Mouse (Mus musculus) myocyte (in vitro differentiated cells): ENCODE results near the gene Slmap. TPM values are rescaled to one million over a fixed set of nuclear protein-coding genes. Genes with fewer than 3 reads are reported as not detected.

Experiments used
- H3K27me3 ChIP-seq: one replicate; pipeline ENCODE4 v1.6.1; 2011; ENCODE audit not compliant: control insufficient read depth, insufficient read depth, insufficient read length
- H3K36me3 ChIP-seq: one replicate; pipeline ENCODE4 v1.6.1; 2011; ENCODE audit not compliant: control insufficient read depth, insufficient read depth
- H3K4me2 ChIP-seq: one replicate; pipeline ENCODE4 v1.6.1; 2011; ENCODE audit warnings: low read depth, control low read depth
- H3K4me3 ChIP-seq: one replicate; pipeline ENCODE4 v1.5.1; 2011; ENCODE audit warnings: mild to moderate bottlenecking, control low read depth, moderate library complexity
- H3K79me2 ChIP-seq: one replicate; pipeline ENCODE4 v1.6.1; 2011; ENCODE audit not compliant: control insufficient read depth, insufficient read depth
- H3ac ChIP-seq: one replicate; pipeline ENCODE4 v1.6.1; 2011; ENCODE audit not compliant: control insufficient read depth, insufficient read length
- CEBPB ChIP-seq: IDR thresholded peaks from 2 replicates; pipeline ENCODE4 v1.6.1; 2011; ENCODE audit warnings: mild to moderate bottlenecking, moderate library complexity; ENCODE audit not compliant: poor library complexity, insufficient read depth, severe bottlenecking
- E2F4 ChIP-seq: IDR thresholded peaks from one replicate; pipeline ENCODE4 v1.6.1; 2011; ENCODE audit warnings: mild to moderate bottlenecking, control low read depth, moderate library complexity; ENCODE audit not compliant: insufficient read depth
- MAX ChIP-seq: IDR thresholded peaks from one replicate; pipeline ENCODE4 v1.6.1; 2011; ENCODE audit warnings: low read depth, mild to moderate bottlenecking, control low read depth
- MYOD1 ChIP-seq, 3 experiments: IDR thresholded peaks; one replicate each; pipeline ENCODE4 v1.6.1; 2011; ENCODE audit warnings: control low read depth in 2 of 3, low read depth in 2 of 3, mild to moderate bottlenecking in 2 of 3, moderate library complexity in 1 of 3; ENCODE audit not compliant: insufficient read length in 2 of 3, control insufficient read depth in 1 of 3
- MYOG ChIP-seq, 3 experiments: IDR thresholded peaks; one replicate each; pipeline ENCODE4 v1.6.1; 2011; ENCODE audit warnings: control low read depth in 2 of 3, low read depth in 2 of 3, mild to moderate bottlenecking in 2 of 3; ENCODE audit not compliant: insufficient read length in 2 of 3, control insufficient read depth in 1 of 3, insufficient read depth in 1 of 3
- POLR2A ChIP-seq: IDR thresholded peaks from one replicate; pipeline ENCODE4 v1.6.1; 2011; ENCODE audit warnings: low read depth, mild to moderate bottlenecking, control low read depth, moderate library complexity; ENCODE audit not compliant: insufficient read length
- POLR2AphosphoS2 ChIP-seq: IDR thresholded peaks from one replicate; pipeline ENCODE4 v1.6.1; 2011; ENCODE audit warnings: low read depth, control low read depth; ENCODE audit not compliant: insufficient read length
- REST ChIP-seq: IDR thresholded peaks from one replicate; pipeline ENCODE4 v1.6.1; 2011; ENCODE audit warnings: mild to moderate bottlenecking, control low read depth, moderate library complexity; ENCODE audit not compliant: insufficient read depth, insufficient read length
- SRF ChIP-seq: IDR thresholded peaks from one replicate; pipeline ENCODE4 v1.6.1; 2011; ENCODE audit warnings: low read depth; ENCODE audit not compliant: control insufficient read depth, insufficient read length
- TCF12 ChIP-seq: IDR thresholded peaks from one replicate; pipeline ENCODE4 v1.6.1; 2011; ENCODE audit warnings: mild to moderate bottlenecking, control low read depth; ENCODE audit not compliant: poor library complexity, insufficient read depth, severe bottlenecking
- TCF3 ChIP-seq: IDR thresholded peaks from one replicate; pipeline ENCODE4 v1.6.1; 2011; ENCODE audit warnings: low read depth, control low read depth; ENCODE audit not compliant: insufficient read length
- USF1 ChIP-seq: IDR thresholded peaks from one replicate; pipeline ENCODE4 v1.6.1; 2011; ENCODE audit warnings: low read depth, mild to moderate bottlenecking, control low read depth, moderate library complexity
- polyA plus RNA-seq: library from polyadenylated mRNA; unstranded; fragments of >200 nt; fragmentation: generic; extraction: Trizol; gene quantifications from one replicate; pipeline ENCODE4 v1.2.1, GENCODE M21; 2012; ENCODE audit warnings: missing spikeins

Slmap gene
- polyA plus RNA-seq, 1 experiment: 15.5 TPM

DNA sequence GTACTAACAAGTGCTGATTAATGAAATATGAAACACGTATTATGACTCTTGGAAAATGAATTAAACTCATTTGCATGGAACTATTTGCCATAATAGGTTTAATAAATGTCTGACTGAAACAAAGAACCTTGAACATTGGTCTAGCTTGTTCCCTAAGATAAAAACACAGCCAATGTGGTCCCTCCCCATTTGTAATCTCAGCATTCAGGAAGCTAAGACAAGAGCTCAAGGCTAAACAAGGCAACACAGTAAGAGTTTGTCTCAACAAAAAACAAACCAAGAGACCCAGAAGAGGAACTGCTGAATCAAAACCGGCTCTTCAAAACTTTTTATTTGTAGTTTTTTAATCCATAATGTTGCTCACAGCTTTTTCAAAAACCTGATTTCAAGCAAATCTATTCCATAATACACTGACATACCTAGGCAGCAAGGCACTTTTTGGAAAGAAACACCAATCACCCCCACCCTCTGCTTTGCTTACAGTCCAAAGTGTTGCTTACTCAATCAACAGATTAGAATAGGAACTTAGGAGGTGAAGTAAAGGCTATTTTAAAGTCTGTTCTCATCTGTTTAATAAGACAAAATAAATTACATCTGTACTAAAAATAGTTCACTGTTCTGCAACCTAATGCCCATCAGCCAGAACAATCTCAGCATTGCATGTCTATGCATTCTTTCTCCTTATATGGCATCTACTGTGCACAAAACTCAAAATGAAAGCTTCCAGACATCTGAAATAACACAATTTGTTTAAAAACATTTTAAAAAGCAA, 93.5 kb downstream of the Slmap start:
- Histone ChIP-seq H3K27me3 (no peaks in the 10 kb centered on the region), H3K4me2 (peak overlapping the region; percentile 46), H3K36me3 (peaks cover 14% of the 10 kb centered on the region), H3ac (no peak overlapping the region), H3K4me3 (no peak overlapping the region), H3K79me2 (peaks cover 4% of the 10 kb centered on the region)
- no peak for TF ChIP-seq MYOG (IDR thresholded peaks at IDR 0.05; ENCODE audit: control insufficient read depth in 1 of 3, insufficient read depth in 1 of 3, insufficient read length in 2 of 3, low read depth in 2 of 3)
- peak; percentile 62 for TF ChIP-seq SRF

DNA sequence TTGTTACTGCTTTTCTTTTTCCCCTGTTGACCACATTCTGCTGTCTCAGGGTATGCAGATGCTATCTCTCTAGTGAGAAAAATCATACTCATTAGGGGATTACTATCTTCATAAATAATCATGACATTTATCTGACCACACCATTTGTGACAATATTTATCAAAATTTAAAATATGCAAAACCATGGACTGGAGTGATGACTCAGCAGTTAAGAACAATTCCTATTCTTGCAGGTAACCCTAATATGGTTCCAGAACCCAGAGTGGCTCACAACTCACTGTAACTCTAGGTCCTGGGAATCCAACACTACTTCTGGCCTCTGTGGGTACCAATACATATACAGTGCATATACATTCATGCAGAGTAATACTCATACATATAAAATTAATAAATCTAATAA, 94.7 kb downstream of the Slmap start:
- Histone ChIP-seq H3K4me2 (no peak overlapping the region), H3ac (no peak overlapping the region), H3K4me3 (no peak overlapping the region)

GRCm38 (mm10) chr14:26437771-26438170, 97.0 kb downstream of the Slmap start:
- Histone ChIP-seq H3K4me3 (no peak overlapping the region), H3K36me3 (peaks cover 21% of the 10 kb centered on the region), H3K4me2 (no peak overlapping the region), H3K79me2 (peaks cover 4% of the 10 kb centered on the region), H3K27me3 (no peaks in the 10 kb centered on the region), H3ac (no peak overlapping the region)
- TF ChIP-seq USF1: no peak
- no peak for TF ChIP-seq E2F4
- TF ChIP-seq REST: no peak
- no peak for TF ChIP-seq CEBPB
- TF ChIP-seq MYOG (IDR thresholded peaks at IDR 0.05; ENCODE audit: control insufficient read depth in 1 of 3, insufficient read depth in 1 of 3, insufficient read length in 2 of 3, low read depth in 2 of 3): no peak
- TF ChIP-seq MAX: no peak

More for the DNA sequence above, 94.7 kb downstream of the Slmap start:
- Histone ChIP-seq H3K79me2 (peaks cover 4% of the 10 kb centered on the region), H3K27me3 (no peaks in the 10 kb centered on the region), H3K36me3 (peaks cover 21% of the 10 kb centered on the region)
- TF ChIP-seq SRF (no peak), CEBPB (no peak), MYOD1 (IDR thresholded peaks at IDR 0.05; ENCODE audit: control insufficient read depth in 1 of 3, insufficient read length in 2 of 3, low read depth in 2 of 3) (no peak), E2F4 (no peak), REST (no peak), MAX (no peak), USF1 (no peak), TCF12 (no peak), TCF3 (no peak), POLR2A (no peak), MYOG (IDR thresholded peaks at IDR 0.05; ENCODE audit: control insufficient read depth in 1 of 3, insufficient read depth in 1 of 3, insufficient read length in 2 of 3, low read depth in 2 of 3) (no peak), POLR2AphosphoS2 (no peak)

DNA sequence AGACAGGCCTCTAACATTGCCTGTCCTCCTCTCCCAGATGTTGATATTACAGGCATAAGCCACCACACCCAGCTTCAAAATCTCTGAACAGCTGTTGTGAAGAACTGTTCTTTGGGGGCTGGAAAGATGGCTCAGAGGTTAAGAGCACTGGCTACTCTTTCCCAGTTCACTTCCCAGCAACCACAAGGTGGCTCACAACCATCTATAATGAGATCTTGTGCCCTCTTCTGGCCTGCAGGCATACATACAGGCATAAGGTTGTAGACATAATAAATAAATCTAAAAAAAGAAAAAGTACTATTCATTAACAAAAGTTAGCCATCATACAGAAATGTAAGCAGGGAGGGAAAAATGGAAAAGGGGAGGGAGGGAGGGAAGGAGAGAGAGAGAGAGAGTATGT, 98.4 kb downstream of the Slmap start:
- H3ac ChIP-seq: no peak overlapping the region
- TF ChIP-seq USF1: no peak
- no peak for TF ChIP-seq TCF12
- no peak for TF ChIP-seq POLR2AphosphoS2
- no peak for TF ChIP-seq E2F4
- no peak for TF ChIP-seq CEBPB
- TF ChIP-seq POLR2A: no peak
- no peak for TF ChIP-seq SRF
- no peak for TF ChIP-seq REST
- TF ChIP-seq TCF3: no peak
- TF ChIP-seq MYOG (IDR thresholded peaks at IDR 0.05; ENCODE audit: control insufficient read depth in 1 of 3, insufficient read depth in 1 of 3, insufficient read length in 2 of 3, low read depth in 2 of 3): no peak
- no peak for TF ChIP-seq MYOD1 (IDR thresholded peaks at IDR 0.05; ENCODE audit: control insufficient read depth in 1 of 3, insufficient read length in 2 of 3, low read depth in 2 of 3)
- TF ChIP-seq MAX: no peak
- H3K36me3 ChIP-seq: peaks cover 21% of the 10 kb centered on the region
- peaks cover 4% of the 10 kb centered on the region for H3K79me2 ChIP-seq
- H3K4me3 ChIP-seq: no peak overlapping the region
- H3K27me3 ChIP-seq: no peaks in the 10 kb centered on the region
- H3K4me2 ChIP-seq: no peak overlapping the region

- H3K27me3 ChIP-seq: no peaks in the 10 kb centered on the region
- H3K36me3 ChIP-seq: peaks cover 21% of the 10 kb centered on the region
- H3K4me2 ChIP-seq: no peak overlapping the region
- no peak overlapping the region for H3ac ChIP-seq
- no peaks in the 10 kb centered on the region for H3K79me2 ChIP-seq
- H3K4me3 ChIP-seq: no peak overlapping the region
- no peak for TF ChIP-seq POLR2A
- no peak for TF ChIP-seq MYOG (IDR thresholded peaks at IDR 0.05; ENCODE audit: control insufficient read depth in 1 of 3, insufficient read depth in 1 of 3, insufficient read length in 2 of 3, low read depth in 2 of 3)
- TF ChIP-seq USF1: no peak
- no peak for TF ChIP-seq E2F4
- TF ChIP-seq SRF: no peak
- no peak for TF ChIP-seq POLR2AphosphoS2
- no peak for TF ChIP-seq REST
- TF ChIP-seq MYOD1 (IDR thresholded peaks at IDR 0.05; ENCODE audit: control insufficient read depth in 1 of 3, insufficient read length in 2 of 3, low read depth in 2 of 3): no peak
- TF ChIP-seq TCF3: no peak
- TF ChIP-seq MAX: no peak
- TF ChIP-seq TCF12: no peak
- TF ChIP-seq CEBPB: no peak
These were observed 102.4 kb downstream of the Slmap start for GRCm38 (mm10) chr14:26432320-26432719.
